Mouse (Mus musculus) liver, adult (tissue): ENCODE measurements around the gene Ccdc124.

ENCODE experiments used
- GATA4 ChIP-seq: IDR thresholded peaks from 2 replicates; pipeline ENCODE4 v1.6.1; 2014; ENCODE audit warnings: mild to moderate bottlenecking, low read length; ENCODE audit not compliant: insufficient replicate concordance

The Ccdc124 gene

DNA sequence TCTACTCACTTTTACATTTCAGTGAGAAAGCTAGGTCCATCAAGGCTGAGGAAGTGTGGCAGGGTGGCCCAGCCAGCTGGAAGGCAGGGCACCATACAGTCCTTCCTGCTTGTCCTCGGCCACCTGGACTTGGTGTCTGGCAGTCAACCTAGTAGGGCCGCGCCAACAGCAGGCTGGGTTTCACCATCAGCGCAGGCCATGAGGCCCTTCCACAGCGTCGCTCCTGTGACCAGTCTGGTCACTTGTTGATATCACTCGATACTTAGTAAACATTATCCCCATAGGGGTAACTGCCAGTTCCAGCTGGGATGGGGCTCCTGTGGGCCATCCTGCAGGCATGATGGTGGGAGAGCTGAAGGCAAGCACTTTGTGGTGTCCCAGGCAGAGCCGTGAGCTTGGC lies 42.2 kb downstream of the Ccdc124 start:
- no peak for TF ChIP-seq GATA4

DNA sequence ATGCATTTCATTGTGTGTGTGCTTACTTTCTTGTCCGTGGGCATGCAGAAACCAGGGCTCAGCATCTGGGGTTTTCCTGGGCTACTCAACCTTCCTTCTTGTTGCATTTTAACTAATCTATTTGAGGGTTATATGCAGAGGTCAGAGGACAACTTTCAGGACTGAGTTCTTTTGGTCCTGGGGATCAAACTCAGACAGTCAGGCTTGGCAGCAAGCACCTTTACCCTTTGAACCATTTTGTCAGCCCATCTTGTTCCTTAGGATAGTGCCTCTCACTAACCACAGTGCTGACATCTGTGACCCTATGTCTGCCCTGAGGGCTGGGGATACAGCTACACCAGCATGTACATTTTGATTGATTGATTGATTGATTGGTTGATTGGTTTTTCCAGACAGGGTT lies 45.9 kb downstream of the Ccdc124 start:
- TF ChIP-seq GATA4, result no peak

DNA sequence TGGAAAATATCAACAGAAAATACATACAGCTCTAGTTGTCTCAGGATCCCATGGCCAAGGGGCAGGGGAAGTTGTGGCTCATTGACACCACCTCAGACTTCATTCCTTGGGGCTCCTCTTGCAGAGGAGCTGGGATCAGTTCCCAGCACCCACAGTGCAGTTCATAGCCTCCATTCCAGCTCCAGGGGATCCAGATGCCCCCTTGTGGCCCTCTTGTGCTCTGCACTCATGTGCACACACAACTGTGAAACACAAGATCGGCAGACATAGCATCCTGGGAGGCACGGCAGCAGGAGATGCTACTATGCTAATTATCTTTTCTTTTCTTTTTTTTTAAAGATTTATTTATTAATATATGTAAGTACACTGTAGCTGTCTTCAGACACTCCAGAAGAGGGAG lies 46.7 kb downstream of the Ccdc124 start:
- no peak for TF ChIP-seq GATA4

DNA sequence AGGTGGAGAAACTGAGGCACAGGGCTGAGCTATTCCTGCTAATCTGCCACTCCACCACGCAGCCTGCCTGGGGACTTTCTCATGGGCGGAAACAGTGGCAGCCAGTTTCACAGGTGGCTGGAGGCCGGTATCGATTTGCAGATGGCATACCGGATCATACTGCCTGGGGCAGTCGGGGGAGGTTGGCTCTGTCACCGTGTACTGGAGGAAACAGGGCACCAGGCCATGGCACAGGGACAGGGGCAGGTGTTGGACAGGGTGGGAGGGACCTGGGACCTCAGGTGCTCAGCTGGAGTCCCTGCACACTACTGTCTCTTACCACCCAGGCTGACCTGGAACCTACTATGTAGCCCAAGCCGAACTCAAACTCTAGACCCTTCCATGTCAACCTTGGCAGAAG lies 47.9 kb downstream of the Ccdc124 start:
- no peak for TF ChIP-seq GATA4

DNA sequence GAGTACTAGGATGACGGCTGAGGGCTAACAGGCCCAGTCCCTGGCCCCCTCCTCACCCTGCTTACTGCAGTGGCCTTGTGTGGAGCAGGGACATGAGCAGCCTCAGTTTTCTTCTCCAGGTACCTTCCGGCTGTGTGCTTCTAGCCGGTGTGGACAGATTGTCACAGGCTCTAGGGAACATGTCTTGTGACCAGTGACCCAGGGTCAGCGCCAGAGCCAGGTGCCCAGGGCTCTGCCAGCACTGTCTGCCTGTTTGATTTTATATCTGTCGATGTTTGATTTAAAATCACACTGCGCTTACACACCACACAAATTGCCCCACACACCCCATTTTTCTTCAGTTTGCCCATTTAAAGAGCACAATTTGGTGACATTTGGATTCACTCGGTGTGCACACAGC lies 49.9 kb downstream of the Ccdc124 start:
- no peak for TF ChIP-seq GATA4

DNA sequence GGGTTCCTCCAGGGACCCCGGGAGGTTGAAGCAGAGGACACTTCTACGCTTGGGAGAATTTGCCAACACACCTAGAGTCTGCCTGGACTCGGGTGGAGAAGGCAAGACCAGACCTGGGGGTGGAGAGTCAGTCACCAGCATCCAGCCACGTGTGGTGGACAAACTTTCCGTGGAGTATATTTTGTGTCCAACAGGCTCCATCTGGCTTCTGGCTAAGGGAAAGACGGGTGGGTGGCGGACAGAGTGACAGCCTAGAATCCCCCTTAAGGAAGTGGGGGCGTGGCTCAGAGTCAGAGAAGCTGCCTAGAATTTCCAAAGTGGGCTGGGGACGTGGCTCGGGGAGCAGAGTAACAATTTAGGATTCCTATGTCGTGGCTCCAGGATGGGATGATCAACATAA lies 51.7 kb downstream of the Ccdc124 start:
- TF ChIP-seq GATA4, result no peak

DNA sequence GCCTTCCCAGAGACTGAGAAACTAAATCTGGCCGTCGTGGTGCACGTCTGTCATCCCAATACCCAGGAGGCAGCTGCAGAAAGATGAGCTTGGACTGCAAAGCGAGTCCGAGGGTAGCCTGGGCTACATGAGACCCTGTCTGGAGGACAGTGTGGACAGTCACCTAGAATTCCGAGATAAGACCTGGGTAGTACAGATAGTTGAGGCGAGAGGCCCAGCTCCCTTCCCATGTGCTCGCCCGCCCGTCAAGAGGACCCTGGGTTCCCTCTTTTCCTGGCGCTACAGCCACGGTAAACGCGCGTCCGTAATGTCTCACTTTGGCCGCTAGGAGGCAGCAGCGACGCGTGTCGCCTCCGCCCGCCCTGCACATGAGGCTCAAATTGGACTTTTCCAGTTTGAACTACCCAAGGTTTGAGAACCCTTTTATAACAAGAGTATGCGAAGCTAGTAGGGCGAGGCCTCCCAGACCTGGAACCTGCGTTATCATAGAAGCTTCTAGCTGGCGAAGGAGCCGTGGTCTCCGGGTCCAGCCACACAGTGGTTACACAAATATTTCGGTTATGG lies 52.3 kb downstream of the Ccdc124 start:
- no peak for TF ChIP-seq GATA4

DNA sequence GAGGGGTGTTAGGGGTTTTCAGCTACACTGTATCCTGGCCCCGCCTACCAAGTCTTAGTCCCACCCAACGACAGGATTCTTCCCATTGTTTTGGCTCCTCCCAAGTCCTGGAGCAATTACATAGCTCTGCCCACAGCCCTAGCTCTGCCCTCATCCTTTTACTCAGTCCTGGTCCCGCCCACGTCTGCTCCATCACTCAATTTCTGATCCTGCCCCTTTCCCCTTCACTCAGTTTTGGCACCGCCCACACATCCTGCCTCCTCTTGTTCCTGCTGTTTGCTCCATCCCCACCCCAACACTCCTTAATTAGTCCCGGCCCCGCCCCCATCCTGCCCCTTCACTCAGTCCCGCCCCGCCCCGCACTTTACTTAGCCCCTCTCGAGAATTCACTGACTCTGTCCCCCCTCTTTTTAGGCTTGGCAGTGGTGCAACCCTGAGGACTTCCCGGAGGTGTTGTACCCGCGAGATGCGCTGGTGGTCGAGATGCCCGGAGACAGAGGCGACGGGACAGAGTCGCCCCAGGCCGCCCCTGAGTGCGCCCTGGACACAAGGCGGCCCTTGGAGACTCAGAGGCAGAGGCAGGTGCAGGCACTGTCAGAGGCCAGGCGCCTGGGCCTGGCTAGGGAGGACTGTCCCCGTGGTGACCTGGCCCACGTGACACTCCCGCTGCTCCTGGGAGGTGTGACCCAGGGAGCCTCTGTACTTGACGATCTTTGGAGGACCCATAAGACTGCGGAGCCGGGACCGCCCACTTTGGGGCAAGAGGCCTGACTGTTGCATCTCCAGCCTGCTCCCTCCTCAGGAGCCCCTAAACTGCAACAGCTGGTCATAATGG lies 53.4 kb downstream of the Ccdc124 start:
- TF ChIP-seq GATA4, result no peak
